Mouse (Mus musculus) C2C12 (cell line): Measurements from ENCODE around the gene Melk.

ENCODE experiments used
- CTCF ChIP-seq: IDR thresholded peaks from one replicate; pipeline ENCODE4 v1.5.1; 2011; ENCODE audit not compliant: control insufficient read depth, insufficient read depth, insufficient read length
- MAX ChIP-seq: IDR thresholded peaks from one replicate; pipeline ENCODE4 v1.6.1; 2011; ENCODE audit warnings: mild to moderate bottlenecking, control low read depth
- MYOD1 ChIP-seq: IDR thresholded peaks from one replicate; pipeline ENCODE4 v1.6.1; 2011; ENCODE audit warnings: low read depth; ENCODE audit not compliant: control insufficient read depth, insufficient read length
- MYOG ChIP-seq: IDR thresholded peaks from one replicate; pipeline ENCODE4 v1.6.1; 2011; ENCODE audit not compliant: control insufficient read depth, insufficient read length; ENCODE audit errors: extremely low read depth
- USF1 ChIP-seq: IDR thresholded peaks from one replicate; pipeline ENCODE4 v1.6.1; 2011; ENCODE audit warnings: low read depth, mild to moderate bottlenecking, control low read depth, moderate library complexity

GRCm38 (mm10) chr4:44327976-44328375 is 27.3 kb downstream of the Melk start:
- TF ChIP-seq CTCF (no peak), USF1 (no peak), MYOG (no peak), MYOD1 (no peak), MAX (no peak)
